Mouse (Mus musculus): ENCODE measurements around the gene Pkhd1. TPM values are rescaled to one million over a fixed set of nuclear protein-coding genes. Genes with fewer than 3 reads are reported as not detected.
A peak's percentile ranks its signal among the peaks of the same experiment; 100 is the strongest.

The Pkhd1 gene
- polyA plus RNA-seq, 1 experiment from 2014 or later: 0.10 TPM

GRCm38 (mm10) chr1:20623375-20623774 is 5.5 kb upstream of the Pkhd1 start:
- no peaks in the 10 kb centered on the region for H3K4me1 ChIP-seq (ENCODE audit: control insufficient read depth, insufficient read depth, low read length)
- no peak overlapping the region for H3K4me3 ChIP-seq (ENCODE audit: low read depth, low read length)
- no peaks in the 10 kb centered on the region for H3K27me3 ChIP-seq (ENCODE audit: control insufficient read depth, insufficient read depth, low read depth, low read length)
- no peak overlapping the region for H3K9ac ChIP-seq (ENCODE audit: low read depth, low read length)
- no peak overlapping the region for H3K4me2 ChIP-seq (ENCODE audit: low read length)
- ATAC-seq: no peak
- H3K9me3 ChIP-seq (replicated peaks; ENCODE audit: control insufficient read depth, low read length, poor library complexity, severe bottlenecking): no peaks in the 10 kb centered on the region; the same call in 1 of the 2 replicates
- no peaks in the 10 kb centered on the region for H3K36me3 ChIP-seq (ENCODE audit: control insufficient read depth, insufficient read depth, low read length)
- H3K27ac ChIP-seq (ENCODE audit: low read length): no peak overlapping the region
- WGBS: 96% methylated on average over 4 of the region's 4 CpGs

- Histone ChIP-seq H3K4me1 (ENCODE audit: control insufficient read depth, insufficient read depth, low read length) (no peaks in the 10 kb centered on the region), H3K9me3 (replicated peaks; ENCODE audit: control insufficient read depth, low read length, poor library complexity, severe bottlenecking) (no peaks in the 10 kb centered on the region), H3K4me3 (ENCODE audit: low read depth, low read length) (no peak overlapping the region), H3K4me2 (ENCODE audit: low read length) (no peak overlapping the region), H3K27me3 (ENCODE audit: control insufficient read depth, insufficient read depth, low read depth, low read length) (no peaks in the 10 kb centered on the region), H3K9ac (ENCODE audit: low read depth, low read length) (no peak overlapping the region), H3K27ac (ENCODE audit: low read length) (no peak overlapping the region), H3K36me3 (ENCODE audit: control insufficient read depth, insufficient read depth, low read length) (no peaks in the 10 kb centered on the region)
- WGBS: 74% methylated on average over 2 of the region's 2 CpGs
- peak; percentile 45; the same call in 1 of the 2 replicates for ATAC-seq
These were observed 2.7 kb upstream of the Pkhd1 start for GRCm38 (mm10) chr1:20620611-20621010.

- Histone ChIP-seq H3K27me3 (ENCODE audit: control insufficient read depth, insufficient read depth, low read depth, low read length) (no peaks in the 10 kb centered on the region), H3K4me2 (ENCODE audit: low read length) (no peak overlapping the region), H3K9ac (ENCODE audit: low read depth, low read length) (no peak overlapping the region), H3K27ac (ENCODE audit: low read length) (no peak overlapping the region), H3K36me3 (ENCODE audit: control insufficient read depth, insufficient read depth, low read length) (no peaks in the 10 kb centered on the region), H3K4me1 (ENCODE audit: control insufficient read depth, insufficient read depth, low read length) (no peaks in the 10 kb centered on the region), H3K4me3 (ENCODE audit: low read depth, low read length) (no peak overlapping the region), H3K9me3 (replicated peaks; ENCODE audit: control insufficient read depth, low read length, poor library complexity, severe bottlenecking) (no peaks in the 10 kb centered on the region)
- no peak for ATAC-seq
- 73% methylated on average over 3 of the region's 3 CpGs for WGBS
These were observed 1.5 kb upstream of the Pkhd1 start for GRCm38 (mm10) chr1:20619363-20619762.

- no peak for ATAC-seq
- H3K27ac ChIP-seq (ENCODE audit: low read length): no peak overlapping the region
- no peak overlapping the region for H3K4me2 ChIP-seq (ENCODE audit: low read length)
- no peaks in the 10 kb centered on the region for H3K27me3 ChIP-seq (ENCODE audit: control insufficient read depth, insufficient read depth, low read depth, low read length)
- H3K9ac ChIP-seq (ENCODE audit: low read depth, low read length): no peak overlapping the region
- H3K9me3 ChIP-seq (replicated peaks; ENCODE audit: control insufficient read depth, low read length, poor library complexity, severe bottlenecking): no peaks in the 10 kb centered on the region
- no peak overlapping the region for H3K4me3 ChIP-seq (ENCODE audit: low read depth, low read length)
- no peaks in the 10 kb centered on the region for H3K4me1 ChIP-seq (ENCODE audit: control insufficient read depth, insufficient read depth, low read length)
- WGBS: 28% methylated on average over 7 of the region's 7 CpGs
- no peaks in the 10 kb centered on the region for H3K36me3 ChIP-seq (ENCODE audit: control insufficient read depth, insufficient read depth, low read length)
These were observed 5.2 kb downstream of the Pkhd1 start for GRCm38 (mm10) chr1:20612643-20613042.

- no peaks in the 10 kb centered on the region for H3K27me3 ChIP-seq (ENCODE audit: control insufficient read depth, insufficient read depth, low read depth, low read length)
- H3K4me1 ChIP-seq (ENCODE audit: control insufficient read depth, insufficient read depth, low read length): no peaks in the 10 kb centered on the region
- H3K9me3 ChIP-seq (replicated peaks; ENCODE audit: control insufficient read depth, low read length, poor library complexity, severe bottlenecking): no peaks in the 10 kb centered on the region
- H3K9ac ChIP-seq (ENCODE audit: low read depth, low read length): no peak overlapping the region
- WGBS: 59% methylated on average over 2 of the region's 2 CpGs
- H3K27ac ChIP-seq (ENCODE audit: low read length): no peak overlapping the region
- no peak overlapping the region for H3K4me3 ChIP-seq (ENCODE audit: low read depth, low read length)
- H3K36me3 ChIP-seq (ENCODE audit: control insufficient read depth, insufficient read depth, low read length): no peaks in the 10 kb centered on the region
- no peak overlapping the region for H3K4me2 ChIP-seq (ENCODE audit: low read length)
- ATAC-seq: no peak
These were observed 12.4 kb downstream of the Pkhd1 start for GRCm38 (mm10) chr1:20605489-20605888.

GRCm38 (mm10) chr1:20590488-20590887 is 27.4 kb downstream of the Pkhd1 start:
- no peaks in the 10 kb centered on the region for H3K4me1 ChIP-seq (ENCODE audit: control insufficient read depth, insufficient read depth, low read length)
- no peak overlapping the region for H3K9ac ChIP-seq (ENCODE audit: low read depth, low read length)
- H3K9me3 ChIP-seq (replicated peaks; ENCODE audit: control insufficient read depth, low read length, poor library complexity, severe bottlenecking): no peaks in the 10 kb centered on the region
- no peaks in the 10 kb centered on the region for H3K36me3 ChIP-seq (ENCODE audit: control insufficient read depth, insufficient read depth, low read length)
- no peak overlapping the region for H3K4me3 ChIP-seq (ENCODE audit: low read depth, low read length)
- no peak overlapping the region for H3K27ac ChIP-seq (ENCODE audit: low read length)
- no peak for ATAC-seq
- no peak overlapping the region for H3K4me2 ChIP-seq (ENCODE audit: low read length)
- H3K27me3 ChIP-seq (ENCODE audit: control insufficient read depth, insufficient read depth, low read depth, low read length): no peaks in the 10 kb centered on the region
- 86% methylated on average over 5 of the region's 5 CpGs for WGBS

GRCm38 (mm10) chr1:20571469-20571868 is 46.4 kb downstream of the Pkhd1 start:
- Histone ChIP-seq H3K9me3 (replicated peaks; ENCODE audit: control insufficient read depth, low read length, poor library complexity, severe bottlenecking) (no peaks in the 10 kb centered on the region), H3K9ac (ENCODE audit: low read depth, low read length) (no peak overlapping the region), H3K4me1 (ENCODE audit: control insufficient read depth, insufficient read depth, low read length) (no peaks in the 10 kb centered on the region), H3K36me3 (ENCODE audit: control insufficient read depth, insufficient read depth, low read length) (no peaks in the 10 kb centered on the region), H3K4me2 (ENCODE audit: low read length) (no peak overlapping the region), H3K27me3 (ENCODE audit: control insufficient read depth, insufficient read depth, low read depth, low read length) (no peaks in the 10 kb centered on the region), H3K27ac (ENCODE audit: low read length) (no peak overlapping the region), H3K4me3 (ENCODE audit: low read depth, low read length) (no peak overlapping the region)
- no peak for ATAC-seq
- 86% methylated on average over 5 of the region's 5 CpGs for WGBS

- 0 out of 2 replicates have a peak, but pooled peaks have one; percentile 39 for ATAC-seq
- no peaks in the 10 kb centered on the region for H3K4me1 ChIP-seq (ENCODE audit: control insufficient read depth, insufficient read depth, low read length)
- no peak overlapping the region for H3K27ac ChIP-seq (ENCODE audit: low read length)
- no peaks in the 10 kb centered on the region for H3K36me3 ChIP-seq (ENCODE audit: control insufficient read depth, insufficient read depth, low read length)
- H3K4me3 ChIP-seq (ENCODE audit: low read depth, low read length): no peak overlapping the region
- WGBS: 33% methylated on average over 3 of the region's 3 CpGs
- H3K27me3 ChIP-seq (ENCODE audit: control insufficient read depth, insufficient read depth, low read depth, low read length): no peaks in the 10 kb centered on the region
- H3K9me3 ChIP-seq (replicated peaks; ENCODE audit: control insufficient read depth, low read length, poor library complexity, severe bottlenecking): no peaks in the 10 kb centered on the region
- H3K4me2 ChIP-seq (ENCODE audit: low read length): no peak overlapping the region
- H3K9ac ChIP-seq (ENCODE audit: low read depth, low read length): no peak overlapping the region
These were observed 48.4 kb downstream of the Pkhd1 start for GRCm38 (mm10) chr1:20569430-20569829.

GRCm38 (mm10) chr1:20558443-20558842 is 59.4 kb downstream of the Pkhd1 start:
- WGBS: 93% methylated on average over 6 of the region's 6 CpGs

More at GRCm38 (mm10) chr1:20558443-20558842, 59.4 kb downstream of the Pkhd1 start:
- H3K9me3 ChIP-seq (replicated peaks; ENCODE audit: control insufficient read depth, low read length, poor library complexity, severe bottlenecking): no peaks in the 10 kb centered on the region
- H3K4me1 ChIP-seq (ENCODE audit: control insufficient read depth, insufficient read depth, low read length): no peaks in the 10 kb centered on the region
- H3K36me3 ChIP-seq (ENCODE audit: control insufficient read depth, insufficient read depth, low read length): no peaks in the 10 kb centered on the region
- no peak overlapping the region for H3K9ac ChIP-seq (ENCODE audit: low read depth, low read length)
- ATAC-seq: no peak
- H3K4me2 ChIP-seq (ENCODE audit: low read length): no peak overlapping the region
- no peak overlapping the region for H3K4me3 ChIP-seq (ENCODE audit: low read depth, low read length)
- no peaks in the 10 kb centered on the region for H3K27me3 ChIP-seq (ENCODE audit: control insufficient read depth, insufficient read depth, low read depth, low read length)
- no peak overlapping the region for H3K27ac ChIP-seq (ENCODE audit: low read length)

All from midbrain, embryonic 16.5 days (tissue).